Mouse (Mus musculus): Measurements from ENCODE around the gene Ppm1j.

- no peak for TF ChIP-seq CTCF (IDR thresholded peaks at IDR 0.05)
- no peak for TF ChIP-seq POLR2A (IDR thresholded peaks at IDR 0.05; ENCODE audit: insufficient read depth, low read depth, low read length)
- TF ChIP-seq EP300 (IDR thresholded peaks at IDR 0.05; ENCODE audit: insufficient read depth, low read depth, low read length): no peak
Observed at GRCm38 (mm10) chr3:104796430-104797082, 15.7 kb downstream of the Ppm1j start.

Data from heart, adult 2 months (tissue).